Mouse (Mus musculus): Measurements from ENCODE around the gene Gatad1.

DNA sequence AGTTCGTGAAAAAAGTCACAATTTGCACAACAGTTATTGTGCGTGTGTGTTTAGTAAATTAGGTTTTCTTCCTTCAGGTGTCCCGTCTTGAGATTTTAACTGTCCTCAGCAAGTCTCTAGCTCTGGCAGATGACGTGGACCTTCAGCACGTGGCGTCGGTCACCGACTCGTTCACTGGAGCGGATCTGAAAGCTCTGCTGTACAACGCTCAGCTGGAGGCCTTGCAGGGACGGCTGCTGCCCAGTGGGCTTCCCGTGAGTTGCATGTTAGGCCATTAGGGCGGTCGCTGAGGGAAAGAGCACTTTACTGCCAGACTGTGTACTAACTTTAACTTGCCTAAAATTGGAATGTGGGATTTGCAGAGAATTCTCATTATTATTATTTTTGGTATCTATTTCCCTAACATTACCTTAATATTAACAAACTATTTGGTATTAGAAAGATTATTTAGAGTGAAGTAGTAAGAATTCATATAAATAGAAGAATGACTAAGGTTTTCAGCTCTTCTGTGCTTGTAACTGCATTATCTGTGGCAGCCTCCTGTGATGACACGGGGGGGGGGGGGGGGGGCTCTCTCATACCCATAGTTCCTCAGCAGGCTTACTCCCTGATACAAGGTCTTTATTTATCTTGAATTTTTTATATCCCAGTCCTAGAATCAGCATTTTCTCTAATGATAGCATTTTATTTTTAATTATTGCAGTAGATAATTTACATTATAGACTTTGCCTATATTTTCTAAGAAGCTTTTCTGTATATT is 25.3 kb downstream of the Gatad1 start:
- TF ChIP-seq USF1 (IDR thresholded peaks at IDR 0.05; ENCODE audit: low read depth) (no peak), CTCF (IDR thresholded peaks at IDR 0.05; ENCODE audit: control insufficient read depth, insufficient read depth, insufficient read length) (no peak)

Measured in C2C12 (cell line).